Mouse (Mus musculus) yolk sac, embryonic 10.5 days (tissue): ENCODE results near the gene Gm45753.
"Not testable (repeated sequence)": the region's sequence is repeated elsewhere in the genome, so short reads cannot be mapped to it uniquely, and the experiment has no call there.

ENCODE experiments used
- DNase-seq: peaks from one replicate; pipeline ENCODE4 v3.0.0-alpha.2; 2017; ENCODE audit warnings: low spot score

The Gm45753 gene

DNA sequence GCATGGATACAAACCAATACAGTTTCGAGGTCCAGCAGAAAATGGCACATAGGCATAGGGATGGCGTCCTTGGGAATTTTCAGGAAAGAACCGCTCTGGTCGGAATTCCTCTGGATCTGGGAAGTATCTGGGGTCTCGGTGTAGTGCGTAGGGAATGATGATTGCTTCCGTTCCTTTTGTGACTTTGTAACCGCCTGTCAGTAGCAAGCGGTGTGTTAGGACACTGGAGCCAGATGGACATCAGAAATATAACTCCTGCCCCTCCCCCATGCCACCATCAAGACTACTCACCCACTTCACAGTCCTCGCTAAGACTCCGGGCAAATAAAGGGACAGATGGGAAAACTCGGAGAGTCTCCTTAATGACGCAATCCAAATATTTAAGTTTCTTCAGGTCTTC, at the start of gene Gm45753:
Gene Gm45753, minus strand, starts transcription at position 101 of the 400 bp plus-strand sequence.
- no peak for DNase-seq

DNA sequence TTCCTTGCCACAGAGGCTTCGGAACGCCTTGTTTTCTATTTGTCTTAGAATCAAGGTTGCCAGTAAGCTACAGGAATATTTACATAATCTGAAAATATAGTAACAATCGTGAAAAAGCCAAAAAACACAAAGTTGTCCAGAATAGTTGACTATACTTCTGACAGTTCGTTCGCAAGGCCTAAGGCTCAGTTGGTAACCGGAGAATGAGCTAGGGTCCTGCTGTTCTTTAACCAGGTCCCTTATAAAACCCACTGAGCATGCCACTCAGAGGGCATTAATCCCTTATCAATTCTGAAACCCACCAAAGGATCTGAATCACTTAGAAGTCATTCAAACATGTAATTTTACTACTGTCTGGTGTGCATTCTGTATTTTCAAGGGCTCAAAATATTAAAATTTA, 47.5 kb upstream of the Gm45753 start:
- DNase-seq: no peak

DNA sequence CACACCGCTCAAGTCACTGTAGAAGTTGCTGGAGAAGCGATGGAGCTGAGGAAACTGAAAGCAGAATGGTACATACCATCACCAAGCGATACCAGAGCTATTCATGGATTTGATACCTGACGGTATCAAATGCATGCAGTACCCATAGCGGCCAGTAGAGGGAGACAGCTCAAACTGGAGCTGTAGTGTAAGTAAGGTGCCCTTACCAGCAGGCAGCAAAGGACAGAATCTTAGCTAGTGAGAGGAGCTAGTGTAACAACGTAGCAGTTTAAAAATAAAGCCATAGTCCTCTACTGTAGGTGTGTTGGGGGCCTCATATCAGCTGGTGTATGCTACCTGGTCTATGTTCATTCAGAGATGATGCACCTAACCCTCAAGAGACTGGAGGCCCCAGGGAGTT, 36.8 kb upstream of the Gm45753 start:
- peak; percentile 33 for DNase-seq

DNA sequence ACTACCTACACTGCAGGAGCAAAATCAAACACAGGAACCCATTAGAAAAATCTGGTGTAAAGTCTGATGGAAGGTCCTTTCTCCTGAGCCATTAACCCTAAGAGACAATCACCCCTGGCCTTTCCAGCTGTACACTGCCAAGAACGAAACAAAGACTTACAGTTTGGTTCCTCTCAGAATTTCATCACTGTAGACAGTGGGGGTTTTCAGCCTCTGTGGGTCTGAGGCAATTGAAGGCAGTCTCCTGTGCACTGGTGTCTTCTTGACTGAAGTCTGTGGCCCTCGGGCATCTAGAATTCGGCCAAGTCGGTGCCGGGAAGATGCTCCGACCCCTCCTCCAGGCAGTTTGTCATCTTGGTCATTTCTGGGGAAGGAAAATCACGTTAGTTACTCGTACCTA, 36.0 kb upstream of the Gm45753 start:
- no peak for DNase-seq

DNA sequence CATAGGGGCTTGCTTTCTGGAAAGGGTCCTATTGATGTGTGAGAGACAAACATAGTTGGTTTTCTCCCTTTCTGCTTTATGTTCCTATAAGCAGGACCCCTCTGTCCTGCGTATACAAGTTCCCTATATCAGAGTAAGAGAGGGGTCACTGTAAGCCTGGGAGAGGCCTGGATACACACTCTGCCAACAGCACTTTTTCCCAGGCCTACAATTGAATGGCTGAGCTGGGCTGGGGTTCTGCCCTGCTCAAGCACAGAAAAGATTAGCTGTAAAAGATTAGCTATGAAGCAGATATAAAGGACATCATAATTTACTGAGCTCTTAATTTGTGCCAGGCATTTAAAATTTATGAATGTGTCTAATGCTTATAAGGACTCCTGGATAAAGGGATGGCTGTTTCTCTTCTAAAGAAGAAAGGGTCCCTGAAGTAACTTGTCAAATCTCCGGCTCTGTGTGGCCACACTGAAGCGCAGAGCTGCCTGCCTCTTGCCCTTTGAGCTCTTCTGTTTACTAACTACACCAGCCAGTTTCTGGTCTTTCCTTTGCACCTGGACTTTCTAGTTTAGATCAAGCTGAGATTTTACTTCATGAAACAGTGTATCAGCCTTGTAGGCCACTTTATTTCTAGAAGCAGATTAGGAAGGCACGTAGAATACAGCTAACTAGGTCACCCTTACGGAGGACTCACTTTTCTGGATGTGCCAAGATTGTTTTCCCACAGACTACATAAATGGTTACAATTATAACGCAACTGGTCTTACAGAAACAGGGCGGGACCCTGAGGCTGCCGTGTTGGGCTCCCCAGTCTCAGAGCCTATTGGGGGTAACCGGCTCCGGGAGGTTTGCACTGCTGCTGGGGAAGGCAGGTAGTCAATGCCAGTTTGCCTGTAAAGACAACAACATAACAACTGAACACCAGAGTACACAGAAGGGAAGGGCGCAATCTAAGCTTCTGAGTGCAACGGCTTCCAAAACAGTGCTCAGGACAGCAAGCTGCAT, 33.7 kb upstream of the Gm45753 start:
- DNase-seq: peak; percentile 59

DNA sequence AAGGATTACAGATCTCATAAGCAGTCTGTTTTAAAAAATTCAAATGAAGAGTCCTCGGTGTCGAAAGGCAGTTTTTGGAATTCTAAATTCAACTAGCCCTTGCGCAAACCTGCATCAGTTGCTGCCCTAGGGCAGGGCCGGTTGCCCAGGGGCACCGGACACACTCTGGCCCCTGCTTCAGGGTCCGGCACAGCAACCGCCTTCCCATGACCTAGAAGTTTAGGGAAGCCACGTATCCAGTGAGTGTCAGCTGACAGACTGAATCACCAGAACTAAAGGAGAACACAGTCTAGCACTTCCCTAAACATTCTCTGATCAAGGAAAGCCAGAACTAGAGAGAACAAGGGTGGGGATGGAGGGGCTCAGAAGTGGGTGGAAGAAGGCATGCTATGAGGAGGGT, 25.2 kb upstream of the Gm45753 start:
- no peak for DNase-seq

DNA sequence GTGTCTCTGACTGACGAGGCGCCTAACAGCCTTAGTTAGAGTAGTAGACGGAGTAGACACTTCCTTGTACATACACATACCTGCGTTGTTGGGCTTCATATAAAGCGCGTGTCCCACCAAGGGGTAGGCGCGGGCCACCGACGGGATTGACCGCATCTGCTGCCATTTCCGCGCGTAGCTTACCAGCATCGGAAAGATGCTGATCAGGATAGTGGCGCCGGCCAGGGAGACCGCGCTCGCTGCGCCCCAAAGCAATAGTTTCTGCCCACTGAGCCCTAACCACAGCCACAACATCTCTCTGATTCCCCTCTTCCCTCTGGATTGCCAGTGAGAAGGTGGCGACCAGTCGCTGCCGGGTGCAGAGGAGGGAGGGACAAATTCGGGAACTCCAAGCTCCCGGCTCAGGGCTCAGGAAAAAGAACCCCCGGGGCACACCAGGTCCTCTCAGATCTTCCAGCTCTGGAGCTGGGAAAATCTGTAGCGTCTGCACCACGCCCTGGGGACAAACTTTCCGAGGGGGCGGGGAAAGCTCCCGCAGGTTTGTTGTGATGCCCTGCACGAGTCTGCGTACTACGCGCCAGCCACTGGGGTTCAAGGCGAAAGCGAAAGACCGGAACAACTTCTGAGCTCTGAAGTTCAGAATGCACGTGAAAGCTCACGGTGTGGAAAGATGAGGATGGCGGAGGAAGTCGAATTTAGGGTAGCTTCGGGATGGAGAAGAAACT, 24.6 kb upstream of the Gm45753 start, which contains the start of gene Cyp4v3:
Gene Cyp4v3, minus strand, starts transcription at position 532 of the 725 bp plus-strand sequence.
- peak; percentile 46 for DNase-seq

DNA sequence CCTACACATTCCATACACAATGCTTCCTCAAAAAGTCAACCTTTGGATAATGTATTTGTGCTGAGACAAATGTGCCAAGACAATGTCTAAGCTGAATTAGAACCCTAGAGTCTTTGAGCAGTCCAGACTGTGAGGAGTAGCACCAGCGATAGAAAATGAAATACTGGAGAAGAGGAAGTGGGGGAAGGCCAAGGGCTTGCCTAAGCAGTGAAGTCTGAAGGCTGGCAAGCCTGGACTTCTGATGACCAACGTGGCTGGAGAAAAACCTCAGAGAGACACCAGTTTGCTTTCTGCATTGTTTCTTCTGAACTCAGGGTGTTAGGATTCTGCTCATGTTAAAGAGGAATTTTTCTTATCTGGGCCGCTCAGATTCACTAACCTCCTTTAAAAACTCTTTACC, 22.6 kb upstream of the Gm45753 start:
- DNase-seq: no peak

DNA sequence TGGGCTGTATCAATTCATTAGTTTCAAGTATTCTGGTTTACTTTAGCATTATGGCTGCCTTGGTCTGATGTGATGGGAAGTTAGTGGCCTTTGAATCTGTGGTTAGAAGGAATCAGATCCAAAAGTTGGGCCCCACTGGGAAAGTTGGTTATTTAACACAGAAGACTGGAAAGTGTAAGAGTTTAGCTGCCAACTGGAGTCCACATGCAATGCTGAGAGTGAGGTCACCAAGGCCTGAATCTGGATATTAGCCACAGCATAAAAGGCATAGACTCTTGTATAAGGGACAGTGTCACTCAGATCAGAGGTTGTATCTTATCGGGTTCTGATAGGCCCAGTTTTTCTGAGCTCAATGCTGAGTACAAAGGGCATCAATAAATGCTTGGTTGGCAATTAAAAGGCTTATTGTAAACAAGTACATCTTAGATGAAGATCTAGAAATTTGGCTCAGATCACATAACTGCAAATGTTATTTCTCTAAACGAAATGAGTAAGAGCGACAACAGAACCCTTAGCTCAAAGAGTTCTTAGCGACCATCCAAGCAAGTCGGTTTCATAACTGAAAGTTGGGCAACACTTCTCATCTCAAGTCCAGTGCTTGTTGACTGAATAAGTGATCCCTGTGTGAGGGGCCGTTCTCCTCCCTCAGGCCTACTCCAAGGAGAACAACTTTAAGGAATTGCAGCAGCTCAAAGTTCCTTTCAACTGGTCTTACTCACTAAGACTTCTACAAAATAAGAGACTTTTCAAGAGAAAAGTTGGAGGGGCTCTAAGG, 21.1 kb upstream of the Gm45753 start:
- no peak for DNase-seq

DNA sequence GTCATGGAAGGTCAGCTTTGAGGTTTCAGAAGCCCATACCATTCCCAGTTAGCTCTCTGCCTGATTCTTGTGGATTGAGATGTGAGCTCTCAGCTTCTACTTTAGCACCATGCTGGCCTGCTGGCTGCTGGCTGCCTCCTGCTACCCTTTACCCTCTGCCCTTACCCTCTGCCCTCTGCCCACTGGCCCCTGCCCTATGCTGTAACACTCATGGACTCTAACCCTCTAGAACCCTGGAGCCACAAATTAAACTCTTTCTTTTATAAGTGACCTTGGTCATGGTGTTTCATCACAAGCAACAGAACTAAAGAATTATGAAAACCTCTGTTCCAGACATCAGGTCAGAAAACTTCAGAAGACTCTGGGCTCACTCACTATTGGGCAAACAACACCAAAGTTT, 18.8 kb upstream of the Gm45753 start:
- DNase-seq: not testable (repeated sequence)

DNA sequence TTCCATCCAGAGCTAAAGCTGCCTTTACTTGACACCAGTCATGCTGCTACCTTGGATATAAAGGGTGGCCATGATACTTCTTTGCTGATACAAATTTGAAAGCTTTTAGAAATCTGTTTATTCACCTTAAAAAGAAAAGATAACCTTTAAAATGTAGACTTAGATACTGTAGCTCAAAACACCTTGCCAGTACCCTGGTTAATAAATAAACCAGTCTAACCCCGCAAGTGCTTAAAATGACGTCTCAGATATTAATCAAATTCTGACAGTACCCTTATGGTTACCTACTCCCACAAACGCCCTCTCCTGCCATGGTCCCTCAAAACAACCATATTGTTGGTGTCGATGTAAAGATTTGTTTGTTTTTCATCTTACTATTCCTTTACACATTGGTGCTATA, 15.9 kb upstream of the Gm45753 start:
- DNase-seq: no peak

DNA sequence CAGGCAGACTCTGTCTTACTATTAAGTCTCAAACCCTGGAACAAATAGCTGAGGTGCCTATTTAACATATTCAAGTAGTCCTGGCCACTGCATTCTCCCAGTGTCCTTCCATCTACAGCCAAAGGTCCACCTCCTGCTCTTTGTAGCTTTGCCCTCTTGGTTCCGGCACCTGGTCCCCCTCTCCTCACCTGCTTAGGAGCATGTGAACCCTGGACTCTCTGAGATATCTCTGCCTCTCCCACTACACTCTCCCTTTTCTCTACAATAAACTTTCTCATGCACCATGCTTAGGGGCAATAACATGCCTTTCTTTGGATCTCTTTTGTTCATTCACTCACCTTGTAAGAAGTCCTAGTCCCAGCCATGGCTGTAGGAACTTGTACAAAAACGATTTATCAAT, 13.1 kb upstream of the Gm45753 start:
- DNase-seq: no peak

DNA sequence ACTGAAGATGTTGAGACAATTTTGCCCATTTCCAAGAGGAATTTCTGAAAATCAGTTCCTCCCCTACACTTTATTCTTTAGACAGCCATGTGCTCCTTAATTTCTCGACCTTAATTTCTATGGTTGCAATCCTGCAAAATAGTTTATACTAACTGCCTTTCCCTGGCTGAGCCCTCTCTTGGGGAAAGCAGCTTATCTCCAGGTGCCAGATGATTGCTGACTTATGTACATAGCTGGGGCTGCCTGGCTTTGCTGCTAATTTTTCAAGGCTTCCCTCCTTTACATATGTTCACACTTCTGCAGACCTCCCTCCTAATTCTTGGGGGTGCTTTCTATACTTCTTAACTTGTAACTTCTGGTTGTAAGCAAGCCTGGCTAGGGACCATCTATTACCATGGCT, 12.7 kb upstream of the Gm45753 start:
- peak; percentile 7 for DNase-seq

DNA sequence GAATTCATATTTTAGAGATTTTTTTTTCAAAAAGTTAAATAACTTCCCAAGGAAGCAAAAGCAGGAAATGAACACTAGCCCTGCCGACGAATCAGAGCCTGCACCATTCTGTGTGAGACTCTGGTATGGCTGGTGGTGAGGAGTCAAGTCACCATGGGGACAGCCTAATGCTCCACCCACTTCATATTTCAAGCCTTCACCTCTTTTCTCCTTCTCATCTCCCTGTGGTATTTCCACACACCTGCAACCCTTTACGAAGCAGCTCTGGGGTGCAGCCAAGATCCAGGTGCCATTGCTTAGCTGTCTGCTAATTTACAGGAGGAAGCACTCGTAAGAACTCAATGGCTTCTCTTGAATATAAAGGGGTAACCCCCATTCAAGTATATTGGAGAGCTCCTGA, 2.7 kb upstream of the Gm45753 start:
- DNase-seq: no peak

DNA sequence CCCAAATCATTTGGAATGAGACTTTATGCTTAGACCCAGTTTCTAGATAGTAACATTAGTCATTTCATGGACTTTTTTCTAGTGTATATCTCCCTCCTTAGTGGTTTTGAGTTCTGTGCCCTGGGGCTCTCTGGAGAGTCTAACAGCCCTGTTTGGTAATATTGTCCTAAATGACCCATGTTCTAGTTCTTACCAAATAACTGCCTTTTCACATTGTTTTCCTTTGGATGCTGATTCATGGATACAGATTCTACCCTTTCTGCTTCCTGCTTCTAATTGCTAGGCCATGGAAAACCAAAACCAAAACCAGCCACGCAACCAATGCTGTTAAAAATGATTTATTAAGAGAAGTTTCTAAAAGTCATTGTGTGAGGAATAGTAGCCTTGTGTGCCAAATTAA, 2.8 kb downstream of the Gm45753 start:
- DNase-seq: no peak

DNA sequence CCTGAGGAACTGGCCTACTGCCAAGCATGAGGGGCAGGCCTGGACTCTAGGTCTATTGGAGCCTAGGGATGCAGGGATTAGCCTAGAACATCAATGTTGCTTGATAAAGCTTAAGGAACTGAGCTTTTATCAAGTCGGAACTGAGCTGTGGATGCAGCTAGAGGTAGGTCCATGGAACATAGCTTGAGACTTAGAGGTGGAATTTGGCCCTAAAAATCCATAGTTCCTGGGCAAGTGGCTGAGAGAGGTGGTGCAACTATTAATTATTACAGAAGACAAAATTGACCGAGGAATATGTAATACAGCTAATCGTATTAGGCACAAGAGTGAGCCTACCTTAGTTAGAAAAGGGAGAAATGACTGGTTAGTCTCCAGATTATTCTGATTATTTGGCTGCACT, 3.9 kb downstream of the Gm45753 start:
- DNase-seq: no peak

DNA sequence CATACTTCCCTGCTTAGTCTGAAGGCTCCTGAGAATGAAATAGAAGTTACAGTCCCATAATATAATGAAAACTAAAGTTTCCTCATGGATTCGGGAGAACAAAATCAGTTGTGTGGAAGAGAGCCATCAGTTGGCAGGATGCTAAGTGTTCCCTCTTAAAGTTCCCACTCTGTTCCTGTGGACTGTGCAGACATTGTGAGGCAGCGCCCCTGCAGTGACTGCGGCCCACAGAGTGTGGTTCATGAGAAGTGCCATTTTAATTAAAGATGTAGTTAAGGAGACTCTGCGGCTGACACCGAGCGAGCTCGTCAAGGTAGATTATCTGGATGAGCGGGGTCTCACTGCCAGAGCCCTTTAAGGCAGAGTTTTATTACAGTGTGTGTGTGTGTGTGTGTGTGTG, 5.9 kb downstream of the Gm45753 start:
- DNase-seq: no peak

DNA sequence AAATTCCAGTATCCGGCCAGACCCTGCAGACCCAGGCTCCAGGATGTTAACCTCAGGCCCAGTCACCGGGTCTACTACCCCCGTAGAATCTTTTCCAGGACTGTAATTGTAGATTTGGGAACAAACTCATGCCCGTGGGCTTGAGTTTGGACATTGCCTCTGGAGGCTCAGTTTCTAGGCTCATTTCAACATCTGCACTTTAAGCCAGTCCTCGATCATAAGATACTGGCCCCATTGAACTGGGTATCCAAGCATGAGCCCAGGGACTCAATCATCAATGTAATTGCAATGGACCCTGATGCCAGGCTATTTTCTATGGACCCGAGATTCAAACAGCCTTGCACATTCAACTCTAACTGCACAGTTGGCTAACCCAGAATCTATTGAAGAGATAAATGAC, 13.0 kb downstream of the Gm45753 start:
- DNase-seq: no peak

DNA sequence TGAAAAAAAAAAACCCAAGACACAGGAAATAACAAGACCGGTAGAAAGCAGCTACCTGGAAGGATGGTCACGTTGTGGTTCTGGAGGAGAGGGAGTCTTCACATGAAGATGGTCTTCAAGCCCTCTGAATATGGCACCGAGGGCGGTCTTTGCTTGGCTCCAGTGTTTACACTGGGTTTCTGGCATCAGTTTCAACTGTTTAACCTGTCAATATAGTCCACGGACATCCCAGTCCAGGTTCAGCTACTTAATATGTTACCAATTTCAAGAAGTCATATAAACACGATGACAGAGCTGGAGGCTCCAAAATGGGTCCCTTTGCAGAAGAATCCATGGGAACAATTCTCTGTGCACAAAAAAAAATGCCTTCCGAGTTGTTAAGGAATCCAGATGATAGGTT, 13.6 kb downstream of the Gm45753 start, which contains the start of gene Klkb1:
Gene Klkb1, minus strand, starts transcription at position 173 of the 400 bp plus-strand sequence.
- no peak for DNase-seq

DNA sequence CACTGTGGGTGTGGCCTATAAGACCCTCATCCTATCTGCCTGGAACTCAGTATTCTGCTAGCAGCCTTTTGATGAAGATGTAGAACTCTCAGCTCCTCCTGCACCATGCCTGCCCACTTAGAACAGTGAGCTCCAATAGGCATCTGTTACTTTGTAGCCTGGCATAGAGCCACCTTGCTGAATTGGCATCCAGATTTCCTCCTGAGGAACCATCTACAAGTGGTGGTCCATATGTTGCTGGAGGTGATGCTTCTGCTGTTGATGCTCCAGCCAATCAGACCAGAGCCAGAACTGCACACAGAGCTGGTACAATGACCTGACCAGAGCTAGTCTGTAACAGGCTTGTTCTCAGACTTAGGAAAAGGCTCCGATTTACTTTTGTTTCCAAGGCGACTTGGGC, 16.5 kb downstream of the Gm45753 start:
- DNase-seq: no peak

DNA sequence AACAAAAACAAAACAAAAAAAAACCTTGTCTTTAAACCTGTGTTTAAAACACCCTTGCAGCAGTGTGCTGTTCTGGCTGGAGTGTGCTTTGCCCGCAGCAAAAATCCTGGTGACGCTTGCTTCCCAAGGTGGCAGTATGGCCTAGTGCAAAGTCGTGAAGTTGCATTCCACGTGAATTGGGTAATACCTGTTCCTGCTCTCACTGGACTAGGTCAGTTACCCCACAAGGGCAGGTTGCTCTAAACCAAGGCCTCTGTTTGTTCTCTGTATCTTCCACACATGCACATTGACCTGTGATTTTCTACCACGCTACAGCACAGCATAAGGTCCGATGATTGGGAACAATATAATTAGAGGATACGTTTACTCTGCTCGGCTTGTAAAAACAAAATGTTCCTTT, 26.6 kb downstream of the Gm45753 start:
- DNase-seq: no peak

DNA sequence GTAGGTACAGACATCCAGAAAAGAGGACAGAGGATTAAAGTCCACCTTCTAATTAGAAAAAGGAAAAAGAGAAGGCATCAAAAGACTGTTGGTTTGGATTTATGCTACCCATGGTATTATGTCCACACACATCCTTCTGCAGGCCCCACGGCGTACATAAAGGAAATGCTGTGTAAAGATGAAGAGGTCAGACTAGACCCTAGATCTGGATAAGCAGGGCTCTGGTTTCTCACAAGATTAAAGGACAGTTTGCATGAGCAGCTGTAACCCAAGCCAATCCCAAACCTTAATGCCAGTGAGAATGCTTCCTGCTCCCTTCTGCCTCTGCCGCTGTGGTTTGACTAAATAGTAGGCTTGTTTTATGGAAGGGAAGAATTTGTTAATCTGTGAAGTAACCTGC, 30.8 kb downstream of the Gm45753 start:
- no peak for DNase-seq
